Comparison of ENCODE assay signal across 18 mouse cellular contexts in the genomic region with DNA sequence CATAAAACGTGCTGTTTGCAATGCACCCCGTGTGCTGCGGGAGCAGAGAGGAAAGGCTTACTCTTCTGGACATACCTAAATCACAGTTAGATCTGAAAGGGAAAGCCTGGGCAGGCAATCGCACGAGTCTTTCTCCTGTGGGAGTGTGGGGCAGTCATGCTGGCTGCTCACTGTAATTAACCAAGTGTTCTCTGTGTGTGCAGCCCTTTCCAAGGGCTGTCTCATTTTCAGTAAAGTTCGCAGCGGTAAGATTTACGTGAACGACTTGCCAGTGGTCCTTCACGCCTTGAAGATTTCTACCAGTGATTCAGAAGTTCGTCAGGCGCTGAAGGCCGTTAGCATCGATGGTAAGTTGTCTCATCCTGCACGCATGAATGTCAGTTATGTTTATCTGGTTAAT. TPM values are rescaled to one million over a fixed set of nuclear protein-coding genes. Genes with fewer than 3 reads are reported as not detected.
DNase-seq lines count a peak whose midpoint lies in the region; ATAC-seq lines count a peak whose summit lies in the region.
"Had no signal": no experiment of that assay in that cellular context is flagged by ENCODE, and none has a peak within 500 bp of the region (broad histone marks: within the 10 kb centered on the region; RNA-seq: fewer than 3 reads in every experiment).

No protein-coding gene starts in this region.

- H3K4me2 ChIP-seq in kidney, embryonic 16.5 days (replicated peaks; ENCODE audit: low read depth, low read length), result peak overlapping the region; percentile 46
- no peak overlapping the region for H3K4me2 ChIP-seq in neural tube, embryonic 12.5 days (replicated peaks)
- peak overlapping the region; percentile 30; the same call in 1 of the 2 replicates for H3K4me2 ChIP-seq in limb, embryonic 13.5 days (replicated peaks)
- H3K4me2 ChIP-seq in heart, embryonic 12.5 days, result no peak overlapping the region
- H3K4me2 ChIP-seq: forebrain, embryonic 12.5 days had no signal

- H3K4me3 ChIP-seq in kidney, embryonic 16.5 days (ENCODE audit: low read length), result peak overlapping the region; percentile 26
- no peak overlapping the region for H3K4me3 ChIP-seq in neural tube, embryonic 12.5 days
- H3K4me3 ChIP-seq in limb, embryonic 13.5 days, result no peak overlapping the region
- no peak overlapping the region for H3K4me3 ChIP-seq in heart, embryonic 12.5 days
- H3K4me3 ChIP-seq: forebrain, embryonic 12.5 days; megakaryocyte, embryonic 14.5 days had no signal

- no peaks in the 10 kb centered on the region for H3K27me3 ChIP-seq in kidney, embryonic 16.5 days (ENCODE audit: insufficient read depth, low read length)
- no peaks in the 10 kb centered on the region for H3K27me3 ChIP-seq in neural tube, embryonic 12.5 days (replicated peaks)
- H3K27me3 ChIP-seq in limb, embryonic 13.5 days, result no peaks in the 10 kb centered on the region
- no peaks in the 10 kb centered on the region for H3K27me3 ChIP-seq in heart, embryonic 12.5 days (replicated peaks)
- H3K27me3 ChIP-seq: forebrain, embryonic 12.5 days; megakaryocyte, embryonic 14.5 days had no signal

- no peak overlapping the region for H3K27ac ChIP-seq in kidney, embryonic 16.5 days (ENCODE audit: low read length)
- no peak overlapping the region for H3K27ac ChIP-seq in neural tube, embryonic 12.5 days
- no peak overlapping the region for H3K27ac ChIP-seq in limb, embryonic 13.5 days
- no peak overlapping the region for H3K27ac ChIP-seq in heart, embryonic 12.5 days (ENCODE audit: poor library complexity, severe bottlenecking)
- H3K27ac ChIP-seq: forebrain, embryonic 12.5 days; liver, embryonic 14.5 days had no signal

- no peak overlapping the region; the same call in 1 of the 2 replicates for H3K9ac ChIP-seq in kidney, embryonic 16.5 days (replicated peaks; ENCODE audit: low read length)
- H3K9ac ChIP-seq in neural tube, embryonic 12.5 days, result no peak overlapping the region
- H3K9ac ChIP-seq in limb, embryonic 13.5 days, result no peak overlapping the region
- no peak overlapping the region for H3K9ac ChIP-seq in heart, embryonic 12.5 days
- H3K9ac ChIP-seq: forebrain, embryonic 12.5 days; liver, embryonic 14.5 days had no signal

- 19% methylated on average over 15 of the region's 15 CpGs for WGBS in kidney, embryonic 16.5 days
- WGBS in neural tube, embryonic 12.5 days, result 54% methylated on average over 15 of the region's 15 CpGs
- WGBS in limb, embryonic 13.5 days, result 40% methylated on average over 15 of the region's 15 CpGs
- WGBS in heart, embryonic 12.5 days, result 73% methylated on average over 15 of the region's 15 CpGs

- H3K36me3 ChIP-seq in kidney, embryonic 16.5 days (ENCODE audit: insufficient read depth, low read length), result no peaks in the 10 kb centered on the region
- no peaks in the 10 kb centered on the region for H3K36me3 ChIP-seq in neural tube, embryonic 12.5 days
- H3K36me3 ChIP-seq in limb, embryonic 13.5 days, result no peaks in the 10 kb centered on the region
- H3K36me3 ChIP-seq in heart, embryonic 12.5 days, result no peaks in the 10 kb centered on the region
- H3K36me3 ChIP-seq: forebrain, embryonic 12.5 days had no signal

- DNase-seq in kidney, adult 18-20 months, result no peak
- no peak for DNase-seq in neural tube, embryonic 10.5 days (ENCODE audit: extremely low spot score, low spot score)
- no peak for DNase-seq in left cerebral cortex, adult 9 months (ENCODE audit: low spot score in 2 of 2)
- DNase-seq: cerebellum, postnatal 14 days; gastrocnemius, postnatal 14 days; kidney, postnatal 36 days; layer of hippocampus, postnatal 36 days; left cerebral cortex, postnatal 4 days; thymus, postnatal 36 days had no signal

- peaks cover 5% of the 10 kb centered on the region; the same call in 1 of the 2 replicates for H3K4me1 ChIP-seq in kidney, embryonic 16.5 days (ENCODE audit: insufficient read depth, low read length)
- no peaks in the 10 kb centered on the region for H3K4me1 ChIP-seq in neural tube, embryonic 12.5 days
- peaks cover 2% of the 10 kb centered on the region; the same call in 1 of the 2 replicates for H3K4me1 ChIP-seq in limb, embryonic 13.5 days
- H3K4me1 ChIP-seq in heart, embryonic 12.5 days (replicated peaks), result no peaks in the 10 kb centered on the region
- H3K4me1 ChIP-seq: megakaryocyte, embryonic 14.5 days had no signal

- peak; percentile 83 for ATAC-seq in kidney, embryonic 16.5 days (ENCODE audit: low FRiP score, low TSS enrichment)
- 0 out of 2 replicates have a peak, but pooled peaks have one; percentile 25 for ATAC-seq in neural tube, embryonic 12.5 days (ENCODE audit: low FRiP score, low read depth)
- no peak for ATAC-seq in limb, embryonic 13.5 days (ENCODE audit: low FRiP score, low read depth)
- no peak for ATAC-seq in heart, embryonic 12.5 days (ENCODE audit: insufficient number of reproducible peaks, low FRiP score)
- ATAC-seq: inflammation-experienced regulatory T-cells, adult 6 months had no signal

- H3K9me3 ChIP-seq in kidney, embryonic 16.5 days (ENCODE audit: low read length), result no peaks in the 10 kb centered on the region
- H3K9me3 ChIP-seq in neural tube, embryonic 12.5 days, result no peaks in the 10 kb centered on the region
- H3K9me3 ChIP-seq in limb, embryonic 13.5 days, result no peaks in the 10 kb centered on the region
- no peaks in the 10 kb centered on the region for H3K9me3 ChIP-seq in heart, embryonic 12.5 days (replicated peaks)
- H3K9me3 ChIP-seq: forebrain, embryonic 12.5 days; megakaryocyte, embryonic 14.5 days had no signal

RNA-seq across cellular contexts. Expression of a gene that starts 18.6 kb away (rescaled TPM):
- polyA plus RNA-seq in kidney, embryonic 16.5 days (2015; fragmentation: Nextera tagmentation; extraction: Ambion mirVana), result 0.18 TPM in 1 of 2 replicates, not detected in the other
- polyA plus RNA-seq in neural tube, embryonic 12.5 days (2016; fragmentation: Nextera tagmentation; extraction: Ambion mirVana), result 0.01 TPM in 1 of 2 replicates, not detected in the other
- not detected in 2 replicates for polyA plus RNA-seq in limb, embryonic 13.5 days (2015; fragmentation: Nextera tagmentation; extraction: Ambion mirVana)
- 0.01 TPM in 1 of 2 replicates, not detected in the other for polyA plus RNA-seq in heart, embryonic 12.5 days (2016; fragmentation: Nextera tagmentation; extraction: Ambion mirVana)
- polyA plus RNA-seq: forebrain, embryonic 12.5 days; neural tube, embryonic 11.5 days had no signal

Comparison
In these comparisons a context has a peak if more than half of its experiments do, and no peak if none do; other contexts are left out.
1. ATAC-seq: peak in kidney, embryonic 16.5 days (single experiment) and neural tube, embryonic 12.5 days (single experiment); none in limb, embryonic 13.5 days (single experiment) and heart, embryonic 12.5 days (single experiment).
2. H3K4me2 ChIP-seq: peak in kidney, embryonic 16.5 days (single experiment) and limb, embryonic 13.5 days (single experiment); none in neural tube, embryonic 12.5 days (single experiment) and heart, embryonic 12.5 days (single experiment).